Mouse (Mus musculus): ENCODE data around the gene Atg101. TPM values are rescaled to one million over a fixed set of nuclear protein-coding genes. Genes with fewer than 3 reads are reported as not detected.

Gene Atg101
- polyA plus RNA-seq, 1 experiment from 2014 or later = 81.3 TPM

DNA sequence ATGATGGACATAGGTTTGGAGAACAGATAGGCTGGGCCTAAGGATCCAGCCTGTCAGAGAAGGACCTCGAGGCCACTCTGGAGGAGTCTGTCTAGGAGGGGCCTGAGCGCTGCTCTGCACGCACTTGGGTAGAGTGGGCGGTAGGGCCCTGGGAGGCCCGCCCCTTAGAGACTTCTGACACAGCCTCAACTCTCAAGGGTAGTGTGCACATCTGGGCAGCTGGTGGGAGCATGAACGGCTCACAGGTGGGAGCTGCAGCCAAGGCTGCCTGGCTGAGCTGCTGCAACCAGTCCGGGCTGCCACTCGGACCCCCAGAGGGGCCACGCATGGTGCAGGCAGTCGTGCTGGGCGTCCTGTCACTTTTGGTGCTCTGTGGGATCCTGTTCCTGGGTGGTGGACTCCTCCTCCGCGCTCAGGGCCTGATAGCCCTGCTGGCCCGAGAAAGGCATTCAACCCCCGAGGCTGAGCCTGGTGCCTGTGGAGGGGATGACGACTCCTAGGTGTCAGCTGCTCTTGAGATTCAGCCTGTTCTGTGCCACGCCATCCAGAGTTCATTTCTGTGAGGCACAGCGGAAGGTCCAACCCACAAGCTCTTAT, 9.1 kb downstream of the Atg101 start, which contains the start of gene 6030408B16Rik:
TSS of gene 6030408B16Rik (plus strand) at position 188 of the 597 bp plus-strand sequence.
- Histone ChIP-seq H3K4me2 (ENCODE audit: low read length) (no peak within 1 kb of the TSS), H3K36me3 (ENCODE audit: control insufficient read depth, insufficient read depth, low read length) (peaks cover 27% of the 10 kb centered on the region), H3K4me3 (ENCODE audit: low read length) (no peak within 1 kb of the TSS), H3K27me3 (replicated peaks; ENCODE audit: control insufficient read depth, insufficient read depth, low read length) (no peaks in the 10 kb centered on the region), H3K27ac (ENCODE audit: low read depth, low read length) (no peak within 1 kb of the TSS), H3K9ac (ENCODE audit: low read depth, low read length) (no peak within 1 kb of the TSS), H3K9me3 (ENCODE audit: control insufficient read depth, low read length) (no peaks in the 10 kb centered on the region), H3K4me1 (ENCODE audit: control insufficient read depth, insufficient read depth, low read depth, low read length) (no peaks in the 10 kb centered on the region)
- 60% methylated on average over 18 of the region's 18 CpGs for WGBS
- no peak for ATAC-seq

DNA sequence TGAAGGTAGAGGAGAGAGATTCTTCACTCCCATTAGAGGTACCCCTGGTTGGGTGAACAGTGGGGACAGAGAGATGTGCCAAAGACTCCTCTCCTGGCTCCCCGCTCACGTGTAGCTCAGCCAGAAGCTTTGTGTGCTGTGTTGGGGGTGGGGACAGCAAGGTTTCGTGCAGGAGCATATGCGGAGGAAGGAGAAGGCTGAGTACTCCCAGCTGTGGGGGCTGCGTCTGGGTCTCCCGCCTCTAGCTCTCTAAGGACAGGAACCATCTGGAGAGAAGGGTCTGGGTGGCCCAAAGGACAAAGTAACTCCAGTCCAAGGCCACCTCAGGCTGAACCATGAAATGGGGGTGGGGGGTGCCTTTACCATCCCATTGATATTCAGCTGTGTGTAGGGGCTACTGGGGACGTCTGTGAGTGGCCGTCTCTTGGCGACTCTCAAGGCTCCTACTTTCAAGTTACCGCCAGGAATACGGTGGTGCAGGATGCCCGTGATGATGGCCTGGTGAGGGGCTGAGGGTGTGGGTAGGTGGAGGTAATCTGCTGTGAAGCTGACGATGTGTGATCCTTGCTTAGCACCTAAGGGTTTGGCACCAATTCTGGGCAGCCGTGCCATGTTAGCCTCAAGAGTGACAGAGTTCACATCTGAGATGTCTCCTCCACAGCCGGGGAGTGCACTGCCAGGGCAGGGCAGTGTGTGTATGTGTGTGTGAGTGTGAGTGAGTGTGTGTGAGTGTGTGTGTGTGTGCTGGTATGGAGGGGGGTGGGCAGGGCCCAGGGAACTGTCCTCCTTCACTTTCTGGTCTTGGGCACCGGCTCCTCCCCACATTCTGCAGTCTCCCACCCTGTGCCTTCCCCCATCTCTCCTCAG, 10.2 kb downstream of the Atg101 start:
- Histone ChIP-seq H3K4me1 (ENCODE audit: control insufficient read depth, insufficient read depth, low read depth, low read length) (no peaks in the 10 kb centered on the region), H3K27ac (ENCODE audit: low read depth, low read length) (no peak overlapping the region), H3K4me3 (ENCODE audit: low read length) (no peak overlapping the region), H3K9ac (ENCODE audit: low read depth, low read length) (no peak overlapping the region), H3K36me3 (ENCODE audit: control insufficient read depth, insufficient read depth, low read length) (peaks cover 17% of the 10 kb centered on the region), H3K4me2 (ENCODE audit: low read length) (no peak overlapping the region), H3K9me3 (ENCODE audit: control insufficient read depth, low read length) (no peaks in the 10 kb centered on the region), H3K27me3 (replicated peaks; ENCODE audit: control insufficient read depth, insufficient read depth, low read length) (no peaks in the 10 kb centered on the region)
- no peak for ATAC-seq
- WGBS = 62% methylated on average over 16 of the region's 16 CpGs

DNA sequence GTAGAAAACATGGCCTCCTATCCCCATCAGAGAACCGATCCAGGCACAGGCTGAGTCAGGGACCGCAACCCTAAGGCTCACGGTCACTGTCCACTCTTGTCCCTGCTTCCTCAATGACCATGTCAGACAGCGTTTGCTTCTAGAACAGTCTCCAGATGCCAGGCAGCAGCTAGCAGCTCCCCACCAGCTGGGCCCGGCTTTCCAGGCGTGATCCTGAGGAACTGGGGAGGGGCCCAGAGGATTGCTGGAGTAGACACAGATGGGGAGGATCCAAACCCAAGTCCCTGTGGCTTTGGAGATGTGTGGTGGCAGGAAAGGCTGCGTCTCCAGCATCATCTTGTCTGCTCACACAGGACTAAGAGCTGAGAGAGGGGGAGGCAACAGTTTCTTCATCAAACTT, 11.0 kb downstream of the Atg101 start:
- Histone ChIP-seq H3K9ac (ENCODE audit: low read depth, low read length) (no peak overlapping the region), H3K27ac (ENCODE audit: low read depth, low read length) (no peak overlapping the region), H3K4me3 (ENCODE audit: low read length) (no peak overlapping the region), H3K9me3 (ENCODE audit: control insufficient read depth, low read length) (no peaks in the 10 kb centered on the region), H3K27me3 (replicated peaks; ENCODE audit: control insufficient read depth, insufficient read depth, low read length) (no peaks in the 10 kb centered on the region), H3K4me1 (ENCODE audit: control insufficient read depth, insufficient read depth, low read depth, low read length) (no peaks in the 10 kb centered on the region), H3K4me2 (ENCODE audit: low read length) (no peak overlapping the region), H3K36me3 (ENCODE audit: control insufficient read depth, insufficient read depth, low read length) (peaks cover 11% of the 10 kb centered on the region)
- ATAC-seq = no peak
- 88% methylated on average over 7 of the region's 7 CpGs for WGBS

DNA sequence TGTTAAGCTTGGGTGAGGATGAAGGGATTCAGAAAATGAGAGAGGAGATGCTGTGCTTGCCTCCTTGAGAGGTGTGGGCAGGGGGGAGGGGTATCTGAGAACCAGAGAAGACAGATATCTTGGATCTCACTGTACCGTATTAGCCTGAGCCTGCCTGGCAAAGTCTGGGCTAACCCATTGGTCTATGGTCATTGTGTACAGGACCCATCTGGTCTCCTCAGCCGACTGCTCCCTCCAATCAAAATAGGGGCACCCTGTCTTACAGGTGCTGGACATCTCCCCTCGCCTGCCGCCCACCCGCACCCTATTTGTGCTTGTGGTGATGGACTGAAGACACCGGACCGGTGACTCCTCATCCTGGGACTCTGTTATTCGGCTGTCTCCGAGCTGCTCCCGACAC, 11.5 kb downstream of the Atg101 start:
- Histone ChIP-seq H3K27me3 (replicated peaks; ENCODE audit: control insufficient read depth, insufficient read depth, low read length) (no peaks in the 10 kb centered on the region), H3K27ac (ENCODE audit: low read depth, low read length) (no peak overlapping the region), H3K9ac (ENCODE audit: low read depth, low read length) (no peak overlapping the region), H3K4me1 (ENCODE audit: control insufficient read depth, insufficient read depth, low read depth, low read length) (no peaks in the 10 kb centered on the region), H3K36me3 (ENCODE audit: control insufficient read depth, insufficient read depth, low read length) (peaks cover 7% of the 10 kb centered on the region), H3K4me3 (ENCODE audit: low read length) (no peak overlapping the region), H3K4me2 (ENCODE audit: low read length) (no peak overlapping the region), H3K9me3 (ENCODE audit: control insufficient read depth, low read length) (no peaks in the 10 kb centered on the region)
- ATAC-seq = no peak
- WGBS = 95% methylated on average over 10 of the region's 10 CpGs

DNA sequence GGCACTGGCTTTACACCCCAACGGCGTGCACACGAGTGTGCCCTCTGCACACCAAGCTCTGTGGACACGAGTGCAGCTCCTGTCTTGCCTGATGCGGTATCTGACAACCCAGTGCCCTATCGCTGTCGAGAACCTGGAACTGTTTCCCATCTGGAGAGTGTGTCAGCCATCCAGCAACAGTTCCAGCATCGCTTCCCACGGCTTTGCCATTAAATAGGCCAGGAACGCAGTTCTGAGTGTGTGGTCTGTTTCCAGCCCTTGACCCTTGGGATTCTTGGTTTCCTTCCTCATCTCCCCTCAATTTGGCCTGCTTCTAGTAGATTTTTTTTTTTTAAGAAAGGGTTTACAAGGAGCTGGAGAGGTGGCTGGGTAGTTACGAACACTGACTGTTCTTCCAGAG, 12.0 kb downstream of the Atg101 start:
- Histone ChIP-seq H3K4me2 (ENCODE audit: low read length) (no peak overlapping the region), H3K27ac (ENCODE audit: low read depth, low read length) (no peak overlapping the region), H3K27me3 (replicated peaks; ENCODE audit: control insufficient read depth, insufficient read depth, low read length) (no peaks in the 10 kb centered on the region), H3K4me1 (ENCODE audit: control insufficient read depth, insufficient read depth, low read depth, low read length) (no peaks in the 10 kb centered on the region), H3K4me3 (ENCODE audit: low read length) (no peak overlapping the region), H3K9ac (ENCODE audit: low read depth, low read length) (no peak overlapping the region), H3K36me3 (ENCODE audit: control insufficient read depth, insufficient read depth, low read length) (peaks cover 5% of the 10 kb centered on the region; the same call in 1 of the 2 replicates), H3K9me3 (ENCODE audit: control insufficient read depth, low read length) (no peaks in the 10 kb centered on the region)
- WGBS = 89% methylated on average over 11 of the region's 11 CpGs
- no peak for ATAC-seq

DNA sequence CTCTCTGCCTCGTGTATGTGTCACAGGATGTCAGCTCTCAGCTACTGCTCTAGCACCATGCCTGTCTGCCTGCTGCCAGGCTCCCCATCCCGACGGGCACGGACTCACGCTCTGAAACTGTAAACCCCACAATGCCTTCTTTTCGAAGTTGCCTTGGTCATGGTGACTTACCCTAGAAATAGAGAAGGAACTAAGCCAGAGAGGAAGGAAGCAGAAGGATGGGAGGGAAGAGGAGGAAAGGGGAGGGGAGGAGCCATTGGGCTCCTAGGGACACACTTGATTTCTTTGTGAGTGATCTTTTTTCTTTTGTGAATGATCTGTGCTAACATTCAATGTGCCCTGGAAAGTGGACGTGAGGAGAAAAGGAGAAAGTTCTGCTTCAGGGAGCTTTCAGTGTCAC, 13.9 kb downstream of the Atg101 start:
- Histone ChIP-seq H3K4me2 (ENCODE audit: low read length) (peak overlapping the region; percentile 17; the same call in 1 of the 2 replicates), H3K4me1 (ENCODE audit: control insufficient read depth, insufficient read depth, low read depth, low read length) (no peaks in the 10 kb centered on the region), H3K9me3 (ENCODE audit: control insufficient read depth, low read length) (no peaks in the 10 kb centered on the region), H3K9ac (ENCODE audit: low read depth, low read length) (no peak overlapping the region), H3K36me3 (ENCODE audit: control insufficient read depth, insufficient read depth, low read length) (no peaks in the 10 kb centered on the region), H3K27me3 (replicated peaks; ENCODE audit: control insufficient read depth, insufficient read depth, low read length) (no peaks in the 10 kb centered on the region), H3K27ac (ENCODE audit: low read depth, low read length) (no peak overlapping the region), H3K4me3 (ENCODE audit: low read length) (no peak overlapping the region)
- WGBS = 25% methylated on average over 7 of the region's 7 CpGs
- no peak for ATAC-seq

DNA sequence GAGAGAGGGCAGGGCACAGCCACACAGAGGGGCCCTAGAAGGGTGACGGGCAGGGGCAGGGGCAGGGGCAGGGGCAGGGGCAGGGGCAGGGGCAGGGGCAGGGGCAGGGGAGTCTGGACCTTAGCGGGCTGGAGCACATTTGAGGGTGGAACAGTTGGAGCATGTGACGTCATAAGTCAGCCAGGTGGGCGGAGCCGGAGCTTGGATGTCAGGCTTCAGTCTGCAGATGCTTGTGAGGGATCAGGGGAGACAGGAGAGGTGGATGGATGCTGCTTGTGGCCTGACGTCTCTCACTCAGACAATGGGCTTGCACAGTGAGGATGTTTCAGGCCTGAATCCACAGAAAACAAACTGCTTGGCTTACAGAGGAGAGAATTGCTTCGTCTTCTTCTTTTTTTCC, 14.5 kb downstream of the Atg101 start:
- Histone ChIP-seq H3K4me2 (ENCODE audit: low read length) (peak overlapping the region; percentile 17; the same call in 1 of the 2 replicates), H3K27ac (ENCODE audit: low read depth, low read length) (no peak overlapping the region), H3K36me3 (ENCODE audit: control insufficient read depth, insufficient read depth, low read length) (no peaks in the 10 kb centered on the region), H3K27me3 (replicated peaks; ENCODE audit: control insufficient read depth, insufficient read depth, low read length) (no peaks in the 10 kb centered on the region), H3K9ac (ENCODE audit: low read depth, low read length) (no peak overlapping the region), H3K4me3 (ENCODE audit: low read length) (no peak overlapping the region), H3K9me3 (ENCODE audit: control insufficient read depth, low read length) (no peaks in the 10 kb centered on the region), H3K4me1 (ENCODE audit: control insufficient read depth, insufficient read depth, low read depth, low read length) (no peaks in the 10 kb centered on the region)
- ATAC-seq = no peak
- WGBS = 13% methylated on average over 7 of the region's 7 CpGs

DNA sequence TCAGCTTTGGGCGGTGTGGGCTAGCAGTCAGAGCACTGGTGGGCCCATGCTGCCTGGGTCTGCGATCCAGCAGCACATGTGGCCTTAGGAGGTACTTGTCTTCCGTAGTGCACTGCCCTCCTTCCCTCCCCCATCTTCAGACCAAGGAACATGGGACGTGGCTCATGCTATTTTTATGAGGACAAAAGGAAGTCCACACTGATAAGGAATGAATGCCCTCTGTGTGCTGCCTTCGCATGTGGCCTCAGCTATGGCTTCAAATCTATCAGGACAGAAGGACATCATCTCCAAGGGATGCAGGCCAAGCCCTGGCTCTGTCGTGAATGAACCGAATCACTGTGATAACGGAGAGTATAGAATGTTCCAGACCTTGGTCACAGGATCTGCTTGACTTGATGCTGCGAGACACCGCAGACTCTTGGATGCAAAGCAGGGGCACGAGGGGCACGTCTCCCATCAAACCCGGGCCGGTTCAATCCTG, 15.4 kb downstream of the Atg101 start:
- H3K27ac ChIP-seq (ENCODE audit: low read depth, low read length) = no peak overlapping the region
- WGBS = 84% methylated on average over 14 of the region's 14 CpGs
- ATAC-seq = no peak

DNA sequence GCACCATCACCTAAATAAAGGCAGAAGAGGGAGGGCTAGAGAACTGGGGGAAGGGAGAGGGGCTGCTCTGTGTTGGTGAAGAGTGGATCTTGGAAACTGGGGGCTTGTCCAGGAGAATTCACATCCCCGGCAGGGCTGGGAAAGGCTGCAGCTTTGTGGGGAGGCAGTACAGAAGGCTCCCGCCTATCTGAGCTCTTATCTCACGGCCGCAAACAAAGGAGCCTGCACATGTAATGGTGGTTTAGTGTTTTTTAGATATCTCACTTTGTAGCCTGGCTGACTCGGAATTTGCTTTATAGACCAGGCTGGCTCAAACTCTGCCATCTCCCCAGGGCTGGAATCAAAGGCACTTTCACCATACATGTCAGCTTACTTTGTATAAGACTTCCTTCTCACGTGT, 16.1 kb downstream of the Atg101 start:
- no peak overlapping the region for H3K4me3 ChIP-seq (ENCODE audit: low read length)
- WGBS = 77% methylated on average over 6 of the region's 6 CpGs
- ATAC-seq = no peak
- H3K9ac ChIP-seq (ENCODE audit: low read depth, low read length) = no peak overlapping the region
- no peak overlapping the region for H3K27ac ChIP-seq (ENCODE audit: low read depth, low read length)
- no peaks in the 10 kb centered on the region for H3K27me3 ChIP-seq (replicated peaks; ENCODE audit: control insufficient read depth, insufficient read depth, low read length)
- H3K4me1 ChIP-seq (ENCODE audit: control insufficient read depth, insufficient read depth, low read depth, low read length) = no peaks in the 10 kb centered on the region
- H3K9me3 ChIP-seq (ENCODE audit: control insufficient read depth, low read length) = no peaks in the 10 kb centered on the region
- no peak overlapping the region for H3K4me2 ChIP-seq (ENCODE audit: low read length)
- no peaks in the 10 kb centered on the region for H3K36me3 ChIP-seq (ENCODE audit: control insufficient read depth, insufficient read depth, low read length)

More for the DNA sequence above, 15.4 kb downstream of the Atg101 start:
- H3K36me3 ChIP-seq (ENCODE audit: control insufficient read depth, insufficient read depth, low read length) = no peaks in the 10 kb centered on the region
- no peak overlapping the region for H3K4me3 ChIP-seq (ENCODE audit: low read length)
- no peak overlapping the region for H3K9ac ChIP-seq (ENCODE audit: low read depth, low read length)
- H3K4me2 ChIP-seq (ENCODE audit: low read length) = no peak overlapping the region
- H3K4me1 ChIP-seq (ENCODE audit: control insufficient read depth, insufficient read depth, low read depth, low read length) = no peaks in the 10 kb centered on the region
- no peaks in the 10 kb centered on the region for H3K9me3 ChIP-seq (ENCODE audit: control insufficient read depth, low read length)
- H3K27me3 ChIP-seq (replicated peaks; ENCODE audit: control insufficient read depth, insufficient read depth, low read length) = no peaks in the 10 kb centered on the region
